Mouse (Mus musculus) lung, embryonic 14.5 days (tissue): ENCODE data around the gene Rab15. TPM values are rescaled to one million over a fixed set of nuclear protein-coding genes. Genes with fewer than 3 reads are reported as not detected.

Source experiments
- ATAC-seq: fragments of 200-750 bp; cut with Nextera tagmentation; 2 replicates; pipeline ENCODE4 v1.8.0; 2017; ENCODE audit warnings: mild to moderate bottlenecking, moderate TSS enrichment, moderate library complexity; ENCODE audit not compliant: insufficient read depth
- DNase-seq: peaks from one replicate; pipeline ENCODE4 v3.0.0-alpha.2; 2015
- H3K27ac ChIP-seq: fragments of 300-500 bp; sonication (generic); 2 replicates; pipeline ENCODE4 v1.5.1; 2014; ENCODE audit warnings: low read depth, mild to moderate bottlenecking, moderate library complexity
- H3K27me3 ChIP-seq: fragments of 300-500 bp; sonication (generic); 2 replicates; pipeline ENCODE4 v1.6.1; 2014; ENCODE audit warnings: low read length, control low read depth; ENCODE audit not compliant: insufficient read depth
- H3K36me3 ChIP-seq: fragments of 300-500 bp; sonication (generic); 2 replicates; pipeline ENCODE4 v1.6.1; 2014; ENCODE audit warnings: control low read depth; ENCODE audit not compliant: insufficient read depth
- H3K4me1 ChIP-seq: fragments of 300-500 bp; sonication (generic); 2 replicates; pipeline ENCODE4 v1.6.1; 2014; ENCODE audit warnings: antibody characterized with exemption, control low read depth; ENCODE audit not compliant: insufficient read depth
- H3K4me2 ChIP-seq: fragments of 300-500 bp; sonication (generic); 2 replicates; pipeline ENCODE4 v1.6.1; 2014; ENCODE audit warnings: mild to moderate bottlenecking
- H3K4me3 ChIP-seq: fragments of 300-500 bp; sonication (generic); 2 replicates; pipeline ENCODE4 v1.5.1; 2014; ENCODE audit warnings: low read depth, low read length
- H3K9ac ChIP-seq: fragments of 300-500 bp; sonication (generic); 2 replicates; pipeline ENCODE4 v1.6.1; 2014
- H3K9me3 ChIP-seq: fragments of 300-500 bp; sonication (generic); 2 replicates; pipeline ENCODE4 v1.6.1; 2016; ENCODE audit warnings: low read depth, low read length, control low read depth
- CTCF ChIP-seq: IDR thresholded peaks from 2 replicates; pipeline ENCODE4 v1.5.1; 2016; ENCODE audit warnings: antibody characterized with exemption, low read depth
- WGBS: fragments of 180-500 bp; shearing (Covaris S2); extraction: QIAGEN DNeasy Blood & Tissue Kit; methylation state at CpG from one replicate; pipeline ENCODE4 v1.1.7; 2014; 5-methylcytosine and 5-hydroxymethylcytosine counted together
- polyA plus RNA-seq: library from polyadenylated mRNA; unstranded; fragments of >200 nt; fragmentation: Nextera tagmentation; extraction: Ambion mirVana; gene quantifications from 2 replicates; pipeline ENCODE4 v1.2.1, GENCODE M21; 2014

Gene Rab15
- polyA plus RNA-seq, 1 experiment from 2014 or later: 36.5 TPM

GRCm38 (mm10) chr12:76765354-76765851 is 57.3 kb downstream of the Rab15 start, which contains the start of the genes Churc1 and Fntb:
TSS of gene Churc1 (plus strand) at chr12:76765538.
TSS of gene Fntb (plus strand) at chr12:76765589.
- no peaks in the 10 kb centered on the region for H3K27me3 ChIP-seq
- ATAC-seq (peak; percentile 98), DNase-seq (peak; percentile 98)
- H3K9me3 ChIP-seq: no peaks in the 10 kb centered on the region
- H3K4me1 ChIP-seq: no peaks in the 10 kb centered on the region
- no peaks in the 10 kb centered on the region for H3K36me3 ChIP-seq
- peak within 1 kb of the TSS; percentile 70 for H3K4me3 ChIP-seq
- no peak; the same call in 1 of the 2 replicates for TF ChIP-seq CTCF
- under 1% methylated on average over 31 of the region's 31 CpGs for WGBS
- H3K27ac ChIP-seq: peak within 1 kb of the TSS; percentile 62; the same call in 1 of the 2 replicates
- H3K4me2 ChIP-seq: peak within 1 kb of the TSS; percentile 72
- H3K9ac ChIP-seq: peak within 1 kb of the TSS; percentile 76

GRCm38 (mm10) chr12:76752652-76753318 is 69.9 kb downstream of the Rab15 start:
- 39% methylated on average over 14 of the region's 14 CpGs for WGBS

GRCm38 (mm10) chr12:76750866-76751459 is 71.7 kb downstream of the Rab15 start:
- Histone ChIP-seq H3K27ac (no peak overlapping the region), H3K4me3 (no peak overlapping the region), H3K4me1 (no peaks in the 10 kb centered on the region), H3K9ac (no peak overlapping the region), H3K4me2 (no peak overlapping the region), H3K27me3 (no peaks in the 10 kb centered on the region), H3K36me3 (no peaks in the 10 kb centered on the region), H3K9me3 (no peaks in the 10 kb centered on the region)
- TF ChIP-seq CTCF: no peak
- no peak for DNase-seq
- ATAC-seq: no peak
- WGBS: 73% methylated on average over 16 of the region's 16 CpGs

More at GRCm38 (mm10) chr12:76752652-76753318, 69.9 kb downstream of the Rab15 start:
- DNase-seq (peak; percentile 81), ATAC-seq (no peak)
- Histone ChIP-seq H3K9me3 (no peaks in the 10 kb centered on the region), H3K4me2 (no peak overlapping the region), H3K27me3 (no peaks in the 10 kb centered on the region), H3K27ac (no peak overlapping the region), H3K36me3 (no peaks in the 10 kb centered on the region), H3K4me3 (no peak overlapping the region), H3K4me1 (no peaks in the 10 kb centered on the region), H3K9ac (no peak overlapping the region)
- peak; percentile 72 for TF ChIP-seq CTCF

Other genes with a start within 250 kb of the Rab15 start
- 1.1 and 1.2 TPM in 2 replicates for gene Sptb, start 112.4 kb downstream of the Rab15 start, polyA plus RNA-seq
- gene Churc1, start 57.4 kb downstream of the Rab15 start, polyA plus RNA-seq: 119 and 137 TPM in 2 replicates
- gene Fntb, start 57.3 kb downstream of the Rab15 start, polyA plus RNA-seq: 43.5 and 48.4 TPM in 2 replicates
- gene Gpx2, start 27.4 kb downstream of the Rab15 start, polyA plus RNA-seq: 25.8 and 30.8 TPM in 2 replicates
- 23.7 and 25.5 TPM in 2 replicates for gene Max, start 139.3 kb upstream of the Rab15 start, polyA plus RNA-seq